Mouse (Mus musculus) forebrain, postnatal 0 days (tissue): Measurements from ENCODE around the gene Phactr2. TPM values are rescaled to one million over a fixed set of nuclear protein-coding genes. Genes with fewer than 3 reads are reported as not detected.

Experiments
- ATAC-seq: fragments of 200-750 bp; cut with Nextera tagmentation; 2 replicates; pipeline ENCODE4 v1.8.0; 2017; ENCODE audit warnings: mild to moderate bottlenecking, moderate library complexity
- DNase-seq: peaks from one replicate; pipeline ENCODE4 v3.0.0-alpha.2; 2015
- H3K27ac ChIP-seq: fragments of 300-500 bp; sonication (generic); 2 replicates; pipeline ENCODE4 v1.5.1; 2014; ENCODE audit warnings: low read depth, mild to moderate bottlenecking, antibody characterized with exemption, low read length, moderate library complexity, mixed read lengths
- H3K27me3 ChIP-seq: fragments of 300-500 bp; sonication (generic); 2 replicates; pipeline ENCODE4 v1.6.1; 2014; ENCODE audit warnings: mild to moderate bottlenecking, low read length, mixed read lengths; ENCODE audit not compliant: insufficient read depth
- H3K36me3 ChIP-seq: fragments of 300-500 bp; sonication (generic); 2 replicates; pipeline ENCODE4 v1.6.1; 2014; ENCODE audit warnings: mild to moderate bottlenecking, moderate library complexity; ENCODE audit not compliant: insufficient read depth
- H3K4me1 ChIP-seq: fragments of 300-500 bp; sonication (generic); 2 replicates; pipeline ENCODE4 v1.6.1; 2014; ENCODE audit warnings: antibody characterized with exemption; ENCODE audit not compliant: insufficient read depth
- H3K4me2 ChIP-seq: fragments of 300-500 bp; sonication (generic); 2 replicates; pipeline ENCODE4 v1.6.1; 2014; ENCODE audit warnings: low read depth, mild to moderate bottlenecking, moderate library complexity
- H3K4me3 ChIP-seq: fragments of 300-500 bp; sonication (generic); 2 replicates; pipeline ENCODE4 v1.5.1; 2014; ENCODE audit warnings: low read depth, low read length, mixed read lengths
- H3K9ac ChIP-seq: fragments of 300-500 bp; sonication (generic); 2 replicates; pipeline ENCODE4 v1.6.1; 2014; ENCODE audit warnings: mild to moderate bottlenecking
- H3K9me3 ChIP-seq: fragments of 300-500 bp; sonication (generic); 2 replicates; pipeline ENCODE4 v1.6.1; 2016; ENCODE audit warnings: low read length
- CTCF ChIP-seq: sonication (generic); IDR thresholded peaks from 2 replicates; pipeline ENCODE4 v1.5.1; 2016; ENCODE audit warnings: antibody characterized with exemption, control low read depth, low read depth
- WGBS: fragments of 180-500 bp; shearing (Covaris S2); extraction: QIAGEN DNeasy Blood & Tissue Kit; methylation state at CpG from one replicate; pipeline ENCODE4 v1.1.7; 2014; 5-methylcytosine and 5-hydroxymethylcytosine counted together
- polyA plus RNA-seq: library from polyadenylated mRNA; unstranded; fragments of >200 nt; fragmentation: Nextera tagmentation; extraction: Ambion mirVana; gene quantifications from 2 replicates; pipeline ENCODE4 v1.2.1, GENCODE M21; 2015
- total RNA-seq: library from RNA; depleted of rRNA; stranded (reverse); fragments of >200 nt; gene quantifications from 2 replicates; pipeline ENCODE4 v1.2.3, GENCODE M21; 2014

Phactr2 gene
- total and polyA plus RNA-seq, 2 experiments from 2014 or later = 8.1 to 10.5 TPM

GRCm38 (mm10) chr10:13401971-13402370 lies 72.2 kb downstream of the Phactr2 start:
- no peaks in the 10 kb centered on the region for H3K9me3 ChIP-seq
- H3K4me3 ChIP-seq = no peak overlapping the region
- H3K9ac ChIP-seq = no peak overlapping the region
- no peaks in the 10 kb centered on the region for H3K4me1 ChIP-seq
- no peaks in the 10 kb centered on the region for H3K27me3 ChIP-seq
- H3K4me2 ChIP-seq = no peak overlapping the region
- H3K36me3 ChIP-seq = no peaks in the 10 kb centered on the region
- ATAC-seq (no peak), DNase-seq (no peak)
- H3K27ac ChIP-seq = no peak overlapping the region
- TF ChIP-seq CTCF = no peak
- 95% methylated on average over 1 of the region's 1 CpGs for WGBS

- Histone ChIP-seq H3K4me2 (no peak overlapping the region), H3K9me3 (no peaks in the 10 kb centered on the region), H3K4me1 (no peaks in the 10 kb centered on the region), H3K36me3 (no peaks in the 10 kb centered on the region), H3K27ac (no peak overlapping the region), H3K4me3 (no peak overlapping the region), H3K9ac (no peak overlapping the region), H3K27me3 (no peaks in the 10 kb centered on the region)
- no peak for DNase-seq
- 81% methylated on average over 3 of the region's 3 CpGs for WGBS
- no peak for ATAC-seq
- TF ChIP-seq CTCF = no peak
These were observed 78.5 kb downstream of the Phactr2 start for GRCm38 (mm10) chr10:13395753-13396152.

- no peak overlapping the region for H3K4me2 ChIP-seq
- no peaks in the 10 kb centered on the region for H3K4me1 ChIP-seq
- WGBS = 89% methylated on average over 4 of the region's 4 CpGs
These were observed 80.2 kb downstream of the Phactr2 start for GRCm38 (mm10) chr10:13394000-13394399.

GRCm38 (mm10) chr10:13388116-13388922 lies 85.9 kb downstream of the Phactr2 start:
- Histone ChIP-seq H3K27ac (no peak overlapping the region; the same call in 1 of the 2 replicates), H3K27me3 (no peaks in the 10 kb centered on the region), H3K9me3 (no peaks in the 10 kb centered on the region), H3K36me3 (no peaks in the 10 kb centered on the region), H3K9ac (peak overlapping the region; percentile 52), H3K4me3 (peak overlapping the region; percentile 35), H3K4me2 (peak overlapping the region; percentile 52), H3K4me1 (peaks cover 6% of the 10 kb centered on the region; the same call in 1 of the 2 replicates)
- 9% methylated on average over 11 of the region's 11 CpGs for WGBS
- DNase-seq (peak; percentile 31), ATAC-seq (peak; percentile 72)
- TF ChIP-seq CTCF = no peak

More at GRCm38 (mm10) chr10:13394000-13394399, 80.2 kb downstream of the Phactr2 start:
- Histone ChIP-seq H3K27me3 (no peaks in the 10 kb centered on the region), H3K36me3 (no peaks in the 10 kb centered on the region), H3K9ac (no peak overlapping the region), H3K9me3 (no peaks in the 10 kb centered on the region), H3K27ac (no peak overlapping the region), H3K4me3 (no peak overlapping the region)
- no peak for ATAC-seq
- TF ChIP-seq CTCF = no peak
- no peak for DNase-seq

GRCm38 (mm10) chr10:13384866-13385265 lies 89.3 kb downstream of the Phactr2 start:
- WGBS = 73% methylated on average over 3 of the region's 3 CpGs
- ATAC-seq = no peak
- Histone ChIP-seq H3K9ac (no peak overlapping the region), H3K27me3 (no peaks in the 10 kb centered on the region), H3K9me3 (no peaks in the 10 kb centered on the region), H3K4me1 (peaks cover 6% of the 10 kb centered on the region; the same call in 1 of the 2 replicates), H3K4me3 (no peak overlapping the region), H3K36me3 (no peaks in the 10 kb centered on the region), H3K27ac (no peak overlapping the region), H3K4me2 (no peak overlapping the region)
- TF ChIP-seq CTCF = no peak
- no peak for DNase-seq

GRCm38 (mm10) chr10:13377895-13378294 lies 96.3 kb downstream of the Phactr2 start:
- no peak overlapping the region for H3K4me2 ChIP-seq
- no peak for ATAC-seq
- TF ChIP-seq CTCF = no peak
- no peak for DNase-seq
- no peaks in the 10 kb centered on the region for H3K4me1 ChIP-seq
- H3K4me3 ChIP-seq = no peak overlapping the region
- no peaks in the 10 kb centered on the region for H3K36me3 ChIP-seq
- H3K9me3 ChIP-seq = no peaks in the 10 kb centered on the region
- H3K27ac ChIP-seq = no peak overlapping the region
- no peak overlapping the region for H3K9ac ChIP-seq
- no peaks in the 10 kb centered on the region for H3K27me3 ChIP-seq
- 83% methylated on average over 1 of the region's 1 CpGs for WGBS

DNA sequence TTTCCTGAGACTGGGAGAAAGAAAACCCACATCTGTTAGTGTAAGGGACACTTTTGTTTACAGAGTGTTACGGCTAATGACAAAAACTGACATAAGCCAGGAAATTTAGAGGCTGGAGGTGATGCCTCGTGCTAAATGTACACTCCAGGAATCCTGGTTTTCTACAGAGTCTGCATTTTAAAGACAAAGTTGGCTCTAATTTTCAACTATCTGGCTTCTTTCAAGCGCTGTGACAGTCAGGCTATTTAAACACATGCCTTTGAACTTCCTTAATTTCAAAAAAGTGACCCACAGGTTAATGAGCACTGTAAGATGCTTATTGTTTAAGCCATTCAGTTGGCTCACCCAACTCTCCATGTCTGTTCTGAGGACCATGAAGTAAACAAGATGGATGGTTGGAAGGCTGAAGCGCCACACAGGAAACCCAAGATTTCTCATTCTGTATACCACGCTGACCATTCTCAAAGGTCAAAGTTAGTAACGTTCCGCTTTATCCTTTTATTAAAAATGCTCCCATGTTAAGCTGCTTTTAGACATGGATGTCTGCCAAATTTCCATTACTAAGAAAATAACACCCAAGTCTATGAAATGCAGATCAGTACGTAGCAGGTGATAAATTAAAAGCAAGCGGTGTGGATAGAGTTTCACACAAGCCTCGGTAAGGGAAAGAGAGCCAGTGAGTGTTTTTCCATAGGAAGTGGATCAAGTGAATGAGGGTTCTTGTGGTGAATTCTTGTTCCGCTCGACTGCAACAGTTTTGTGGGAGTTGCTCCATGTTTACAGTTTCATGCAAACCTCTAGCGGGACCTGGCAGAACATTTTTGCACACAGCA lies 97.6 kb downstream of the Phactr2 start:
- no peak for TF ChIP-seq CTCF
- ATAC-seq (no peak), DNase-seq (no peak)
- H3K4me3 ChIP-seq = no peak overlapping the region
- WGBS = 50% methylated on average over 13 of the region's 13 CpGs
- no peaks in the 10 kb centered on the region for H3K4me1 ChIP-seq
- H3K4me2 ChIP-seq = no peak overlapping the region
- H3K27ac ChIP-seq = no peak overlapping the region
- no peaks in the 10 kb centered on the region for H3K27me3 ChIP-seq
- H3K9me3 ChIP-seq = no peaks in the 10 kb centered on the region
- no peaks in the 10 kb centered on the region for H3K36me3 ChIP-seq
- H3K9ac ChIP-seq = no peak overlapping the region
